Mouse (Mus musculus): ENCODE data around the gene Fam222b. TPM values are rescaled to one million over a fixed set of nuclear protein-coding genes. Genes with fewer than 3 reads are reported as not detected.
A peak's percentile ranks its signal among the peaks of the same experiment; 100 is the strongest.

Gene Fam222b
- polyA plus RNA-seq, 1 experiment = 21.6 TPM

DNA sequence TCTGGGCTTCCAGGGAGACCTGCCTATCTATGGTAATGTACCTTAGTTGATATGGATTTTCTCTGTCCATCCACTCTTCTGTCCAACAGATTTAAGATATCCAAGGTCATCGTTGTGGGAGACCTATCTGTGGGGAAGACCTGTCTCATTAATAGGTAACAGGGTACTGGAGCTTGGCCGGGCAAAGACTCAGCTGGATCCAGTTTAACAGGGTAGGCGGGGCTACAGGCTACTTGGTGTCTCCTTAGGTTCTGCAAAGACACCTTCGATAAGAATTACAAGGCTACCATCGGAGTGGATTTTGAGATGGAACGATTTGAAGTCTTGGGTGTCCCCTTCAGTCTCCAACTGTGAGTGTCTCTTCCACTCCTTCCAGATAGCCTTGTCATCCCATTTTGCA is 95.6 kb downstream of the Fam222b start:
- DNase-seq = no peak
- WGBS = 58% methylated on average over 6 of the region's 6 CpGs
- Histone ChIP-seq H3K4me3 (replicated peaks; ENCODE audit: extremely low read depth, low read depth, low read length) (no peak overlapping the region), H3K4me1 (ENCODE audit: control insufficient read depth, insufficient read depth, low read length) (no peaks in the 10 kb centered on the region)
- TF ChIP-seq POLR2A (IDR thresholded peaks at IDR 0.05; ENCODE audit: borderline replicate concordance, extremely low read depth, low read depth, low read length) (no peak), CTCF (IDR thresholded peaks at IDR 0.05; ENCODE audit: insufficient read depth, low read length) (no peak)

DNA sequence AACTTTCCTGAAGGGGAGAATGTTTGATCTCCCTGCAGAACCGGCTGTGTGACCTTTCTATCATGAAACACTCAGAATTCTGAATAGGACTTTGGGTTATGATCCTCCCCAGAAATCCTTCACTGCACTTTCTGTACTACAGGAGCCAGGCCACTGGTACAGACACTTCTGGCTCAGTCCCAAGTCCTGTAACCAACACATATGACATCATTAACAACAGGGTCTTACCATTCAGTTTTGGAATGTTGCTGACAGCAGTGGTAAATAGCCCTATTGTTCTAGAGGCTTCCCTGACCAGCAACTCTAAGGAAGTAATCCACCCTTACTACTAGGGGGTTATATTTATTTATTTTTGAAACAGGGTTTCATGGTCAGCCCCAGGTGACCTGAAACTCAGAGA is 98.7 kb downstream of the Fam222b start, which contains the start of gene Proca1:
Gene Proca1, plus strand, starts transcription at position 280 of the 400 bp plus-strand sequence.
- WGBS = 34% methylated on average over 1 of the region's 1 CpGs
- peak within 1 kb of the TSS; percentile 70 for H3K4me3 ChIP-seq (replicated peaks; ENCODE audit: extremely low read depth, low read depth, low read length)

GRCm38 (mm10) chr11:78194411-78195100 is 100.1 kb downstream of the Fam222b start:
- peak; percentile 86 for DNase-seq

More for the DNA sequence above, 98.7 kb downstream of the Fam222b start, which contains the start of gene Proca1:
- no peaks in the 10 kb centered on the region for H3K4me1 ChIP-seq (ENCODE audit: control insufficient read depth, insufficient read depth, low read length)
- no peak for TF ChIP-seq POLR2A (IDR thresholded peaks at IDR 0.05; ENCODE audit: borderline replicate concordance, extremely low read depth, low read depth, low read length)
- TF ChIP-seq CTCF (IDR thresholded peaks at IDR 0.05; ENCODE audit: insufficient read depth, low read length) = no peak
- no peak for DNase-seq

GRCm38 (mm10) chr11:78195101-78195863 is 100.8 kb downstream of the Fam222b start:
- Histone ChIP-seq H3K4me1 (ENCODE audit: control insufficient read depth, insufficient read depth, low read length) (no peaks in the 10 kb centered on the region), H3K4me3 (replicated peaks; ENCODE audit: extremely low read depth, low read depth, low read length) (peak overlapping the region; percentile 70)
- WGBS = 60% methylated on average over 23 of the region's 23 CpGs
- TF ChIP-seq CTCF (IDR thresholded peaks at IDR 0.05; ENCODE audit: insufficient read depth, low read length) (no peak), POLR2A (IDR thresholded peaks at IDR 0.05; ENCODE audit: borderline replicate concordance, extremely low read depth, low read depth, low read length) (no peak)
- DNase-seq = no peak

More at GRCm38 (mm10) chr11:78194411-78195100, 100.1 kb downstream of the Fam222b start:
- H3K4me3 ChIP-seq (replicated peaks; ENCODE audit: extremely low read depth, low read depth, low read length) = peak overlapping the region; percentile 70
- TF ChIP-seq POLR2A (IDR thresholded peaks at IDR 0.05; ENCODE audit: borderline replicate concordance, extremely low read depth, low read depth, low read length) = peak; percentile 63; the same call in 1 of the 2 replicates
- no peak for TF ChIP-seq CTCF (IDR thresholded peaks at IDR 0.05; ENCODE audit: insufficient read depth, low read length)
- 3% methylated on average over 30 of the region's 30 CpGs for WGBS
- no peaks in the 10 kb centered on the region for H3K4me1 ChIP-seq (ENCODE audit: control insufficient read depth, insufficient read depth, low read length)

GRCm38 (mm10) chr11:78202372-78202771 is 107.9 kb downstream of the Fam222b start:
- TF ChIP-seq CTCF (IDR thresholded peaks at IDR 0.05; ENCODE audit: insufficient read depth, low read length) (no peak), POLR2A (IDR thresholded peaks at IDR 0.05; ENCODE audit: borderline replicate concordance, extremely low read depth, low read depth, low read length) (no peak)
- DNase-seq = no peak
- Histone ChIP-seq H3K4me1 (ENCODE audit: control insufficient read depth, insufficient read depth, low read length) (no peaks in the 10 kb centered on the region), H3K4me3 (replicated peaks; ENCODE audit: extremely low read depth, low read depth, low read length) (no peak overlapping the region)
- 91% methylated on average over 3 of the region's 3 CpGs for WGBS

- Histone ChIP-seq H3K4me1 (ENCODE audit: control insufficient read depth, insufficient read depth, low read length) (no peaks in the 10 kb centered on the region), H3K4me3 (replicated peaks; ENCODE audit: extremely low read depth, low read depth, low read length) (no peak overlapping the region)
- 79% methylated on average over 6 of the region's 6 CpGs for WGBS
- TF ChIP-seq CTCF (IDR thresholded peaks at IDR 0.05; ENCODE audit: insufficient read depth, low read length) (no peak), POLR2A (IDR thresholded peaks at IDR 0.05; ENCODE audit: borderline replicate concordance, extremely low read depth, low read depth, low read length) (no peak)
- no peak for DNase-seq
Measured at GRCm38 (mm10) chr11:78204287-78204686, 109.8 kb downstream of the Fam222b start.

DNA sequence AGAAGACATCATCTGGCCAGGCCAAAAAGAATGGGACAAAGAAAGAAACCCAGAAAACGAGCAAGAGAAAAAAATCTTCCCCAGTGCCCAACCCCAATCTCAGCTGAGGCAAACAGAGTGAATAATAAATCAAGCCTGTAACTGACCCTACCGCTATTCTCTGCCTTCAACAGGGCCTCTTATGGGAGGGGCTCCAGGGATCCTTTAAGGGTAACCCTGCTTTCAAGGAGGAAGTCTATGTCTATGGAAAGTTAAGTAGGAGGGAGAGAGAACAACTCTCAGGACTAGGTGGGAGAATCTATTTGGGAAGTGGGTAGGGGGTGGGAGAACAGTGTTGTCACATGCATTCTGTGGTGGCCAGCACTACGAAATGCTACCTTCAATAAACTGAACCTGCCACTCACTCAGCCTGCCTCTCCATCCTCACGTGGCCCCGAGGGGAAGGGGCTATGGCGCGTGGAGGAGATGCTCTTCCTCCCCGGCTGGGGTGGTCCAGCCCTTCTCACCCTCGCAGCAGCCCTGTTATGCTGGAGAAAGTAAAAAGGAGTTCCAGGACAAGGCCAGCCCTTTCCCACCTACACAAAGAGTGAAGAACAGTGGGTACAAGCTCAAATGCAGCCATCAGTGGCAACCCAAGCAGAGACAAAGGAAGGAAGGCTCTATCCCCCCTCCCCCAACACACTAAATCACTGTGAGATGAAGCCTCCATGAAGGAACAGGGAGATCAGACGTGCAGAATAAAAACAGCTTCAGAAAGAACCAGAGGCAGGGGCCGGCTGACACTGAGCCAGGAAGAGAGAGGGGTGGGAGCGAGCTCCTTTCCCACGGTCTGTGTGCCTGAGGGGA is 111.1 kb downstream of the Fam222b start:
- 77% methylated on average over 13 of the region's 13 CpGs for WGBS
- no peak for TF ChIP-seq CTCF (IDR thresholded peaks at IDR 0.05; ENCODE audit: insufficient read depth, low read length)
- TF ChIP-seq POLR2A (IDR thresholded peaks at IDR 0.05; ENCODE audit: borderline replicate concordance, extremely low read depth, low read depth, low read length) = no peak
- DNase-seq = no peak
- H3K4me3 ChIP-seq (replicated peaks; ENCODE audit: extremely low read depth, low read depth, low read length) = no peak overlapping the region
- no peaks in the 10 kb centered on the region for H3K4me1 ChIP-seq (ENCODE audit: control insufficient read depth, insufficient read depth, low read length)

Other genes with a start within 250 kb of the Fam222b start
- 0.60 and 1.3 TPM in 2 replicates for gene Pipox, start 200.6 kb upstream of the Fam222b start, polyA plus RNA-seq (2012; rRNA removed)
- gene Sez6, start 163.9 kb upstream of the Fam222b start, polyA plus RNA-seq (2012; rRNA removed) = 0.12 and 0.19 TPM in 2 replicates
- 50.4 and 55.3 TPM in 2 replicates for gene Phf12, start 111.9 kb upstream of the Fam222b start, polyA plus RNA-seq (2012; rRNA removed)
- 7.9 and 8.7 TPM in 2 replicates for gene Dhrs13, start 62.4 kb upstream of the Fam222b start, polyA plus RNA-seq (2012; rRNA removed)
- 114 and 145 TPM in 2 replicates for gene Flot2, start 56.7 kb upstream of the Fam222b start, polyA plus RNA-seq (2012; rRNA removed)
- gene Eral1, start 14.3 kb upstream of the Fam222b start, polyA plus RNA-seq (2012; rRNA removed) = 23.9 and 27.8 TPM in 2 replicates
- gene Traf4, start 70.9 kb downstream of the Fam222b start, polyA plus RNA-seq (2012; rRNA removed) = 37.0 and 42.8 TPM in 2 replicates
- gene Nek8, start 82.0 kb downstream of the Fam222b start, polyA plus RNA-seq (2012; rRNA removed) = 16.1 and 18.9 TPM in 2 replicates
- gene Tlcd1, start 82.1 kb downstream of the Fam222b start, polyA plus RNA-seq (2012; rRNA removed) = 38.0 and 44.2 TPM in 2 replicates
- gene Rpl23a, start 88.9 kb downstream of the Fam222b start, polyA plus RNA-seq (2012; rRNA removed) = 103 and 212 TPM in 2 replicates
- gene Rab34, start 93.8 kb downstream of the Fam222b start, polyA plus RNA-seq (2012; rRNA removed) = 45.4 and 59.2 TPM in 2 replicates
- gene Proca1, start 98.7 kb downstream of the Fam222b start, polyA plus RNA-seq (2012; rRNA removed) = 0.87 and 1.4 TPM in 2 replicates
- 67.6 and 81.7 TPM in 2 replicates for gene Sdf2, start 151.1 kb downstream of the Fam222b start, polyA plus RNA-seq (2012; rRNA removed)
- 21.0 and 26.5 TPM in 2 replicates for gene Supt6, start 151.3 kb downstream of the Fam222b start, polyA plus RNA-seq (2012; rRNA removed)
- 53.9 and 65.4 TPM in 2 replicates for gene 2610507B11Rik, start 167.1 kb downstream of the Fam222b start, polyA plus RNA-seq (2012; rRNA removed)
- 0.22 and 0.27 TPM in 2 replicates for gene BC030499, start 196.2 kb downstream of the Fam222b start, polyA plus RNA-seq (2012; rRNA removed)
- gene Spag5, start 206.9 kb downstream of the Fam222b start, polyA plus RNA-seq (2012; rRNA removed) = 1.4 and 1.6 TPM in 2 replicates
- gene Aldoc, start 228.3 kb downstream of the Fam222b start, polyA plus RNA-seq (2012; rRNA removed) = 8.4 and 10.4 TPM in 2 replicates
- gene Pigs, start 233.8 kb downstream of the Fam222b start, polyA plus RNA-seq (2012; rRNA removed) = 68.4 and 69.0 TPM in 2 replicates
- 55.4 and 64.1 TPM in 2 replicates for gene Unc119, start 248.8 kb downstream of the Fam222b start, polyA plus RNA-seq (2012; rRNA removed)